Mouse (Mus musculus) gastrocnemius, adult 2 months (tissue): ENCODE data around the gene Ttll9. TPM values are rescaled to one million over a fixed set of nuclear protein-coding genes. Genes with fewer than 3 reads are reported as not detected.

ENCODE experiments used
- DNase-seq: peaks from one replicate; pipeline ENCODE4 v3.0.0; 2022
- H3K27ac ChIP-seq: fragments of 200-600 bp; 2 replicates; pipeline ENCODE4 v1.8.1; 2022; ENCODE audit warnings: mild to moderate bottlenecking
- H3K4me3 ChIP-seq: fragments of 200-600 bp; 2 replicates; pipeline ENCODE4 v1.8.1; 2022; ENCODE audit warnings: mild to moderate bottlenecking, moderate library complexity
- CTCF ChIP-seq: fragments of 200-600 bp; IDR thresholded peaks from 2 replicates; pipeline ENCODE4 v1.8.1; 2022; ENCODE audit warnings: antibody characterized with exemption, mild to moderate bottlenecking, moderate library complexity
- intact Hi-C: fragments of 180-260 bp; cut with DNase I; formaldehyde crosslinking; loops from one replicate; pipeline ENCODE4 v1.15.1; 2025
- total RNA-seq, 2 experiments: library from RNA; stranded (reverse); gene quantifications; 2 replicates each; pipeline ENCODE4 v1.2.3; 2021

Ttll9 gene
- total RNA-seq, 2 experiments from 2014 or later, result not detected

DNA sequence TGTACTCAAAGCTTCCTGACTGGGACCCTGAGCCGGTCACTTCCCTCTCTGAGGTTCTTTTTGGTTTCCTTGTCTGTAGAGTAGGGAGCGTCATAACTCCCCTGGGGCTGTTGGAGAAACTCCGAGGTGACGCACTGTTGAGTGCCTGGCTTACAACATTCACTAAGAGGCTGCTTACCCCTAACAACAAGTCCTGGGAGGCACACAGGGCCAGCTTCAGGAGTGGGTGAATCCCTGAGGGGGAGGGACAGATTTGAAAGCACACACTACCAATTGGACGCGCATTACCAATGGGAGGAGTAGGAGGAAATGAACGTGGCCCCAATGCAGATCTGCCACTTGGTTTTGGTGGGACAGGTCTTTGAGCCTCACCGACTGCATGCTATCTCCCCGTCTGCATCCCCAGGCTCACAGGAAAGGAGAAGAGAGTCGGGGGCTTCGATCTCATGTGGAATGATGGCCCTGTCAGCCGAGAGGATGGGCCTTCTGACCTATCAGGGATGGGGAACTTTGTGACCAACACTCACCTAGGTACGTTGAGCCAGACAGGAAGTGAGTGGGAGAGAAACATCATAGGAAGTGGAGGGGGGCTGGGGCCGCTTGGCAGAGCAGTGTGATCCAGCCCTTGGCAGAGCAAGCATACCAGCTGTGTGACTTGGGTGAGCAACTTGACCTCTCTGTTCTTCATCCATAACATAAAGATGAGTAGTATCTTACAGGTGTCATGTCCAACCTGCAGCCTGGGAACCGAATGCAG lies 40.4 kb downstream of the Ttll9 start:
- no peak for TF ChIP-seq CTCF
- no peak for DNase-seq
- intact Hi-C loops, result no loop called here

DNA sequence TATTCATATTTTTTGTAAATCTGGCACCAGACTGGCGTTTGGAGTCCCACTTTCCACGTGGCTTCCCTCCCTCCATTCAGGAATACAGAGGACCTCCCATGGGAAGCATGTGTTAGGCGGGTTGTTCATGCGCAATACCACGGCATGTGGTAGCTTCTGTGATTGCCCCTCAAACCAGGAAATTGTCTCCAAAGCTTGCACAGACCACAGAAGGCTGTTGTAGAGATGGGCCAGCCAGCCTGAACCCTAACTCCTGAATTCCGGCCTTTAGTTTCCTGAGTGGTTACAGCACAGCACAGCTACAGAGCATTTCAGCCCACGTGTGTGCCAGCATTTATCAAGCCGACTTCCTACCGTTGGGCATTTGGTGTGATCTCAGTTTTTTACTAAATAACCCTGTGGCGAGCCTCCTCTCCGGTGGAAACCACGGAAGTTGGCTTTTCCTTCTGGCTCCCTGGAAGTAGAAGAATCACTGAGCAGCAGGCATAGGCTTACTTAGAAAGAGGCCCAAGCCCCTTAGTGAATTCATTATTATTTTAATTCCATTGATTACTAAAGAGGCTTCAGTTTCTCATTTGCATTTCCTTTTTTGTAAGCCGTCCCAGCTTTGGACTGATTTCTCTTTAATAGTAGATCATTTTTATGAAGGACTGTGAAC lies 41.5 kb downstream of the Ttll9 start:
- H3K27ac ChIP-seq, result no peak overlapping the region
- no peak for TF ChIP-seq CTCF
- H3K4me3 ChIP-seq, result no peak overlapping the region
- intact Hi-C loops, result no loop called here
- DNase-seq, result no peak

More for the DNA sequence above, 40.4 kb downstream of the Ttll9 start:
- Histone ChIP-seq H3K4me3 (no peak overlapping the region), H3K27ac (no peak overlapping the region)

DNA sequence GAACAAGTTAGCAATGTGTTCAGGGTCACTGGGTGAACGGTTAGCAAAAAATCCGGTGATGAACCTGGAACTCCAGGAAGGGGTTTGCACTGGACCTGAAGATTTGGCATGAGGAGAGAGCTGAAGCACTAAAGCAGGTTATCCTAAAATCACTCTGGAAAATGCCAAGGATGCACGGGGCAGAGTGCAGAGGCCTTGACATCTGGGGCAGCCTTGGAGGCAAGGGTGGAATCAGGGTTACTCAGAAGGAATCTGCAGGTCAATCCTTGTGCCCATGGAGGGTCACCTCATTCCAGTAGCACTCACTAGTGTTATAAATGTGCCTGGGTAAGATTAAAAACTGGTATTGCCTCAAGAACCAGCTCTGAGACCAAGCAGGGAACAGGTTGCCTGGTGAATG lies 43.7 kb downstream of the Ttll9 start:
- no peak for TF ChIP-seq CTCF
- no peak for DNase-seq
- intact Hi-C loops, result no loop called here
- no peak overlapping the region for H3K4me3 ChIP-seq
- no peak overlapping the region for H3K27ac ChIP-seq

DNA sequence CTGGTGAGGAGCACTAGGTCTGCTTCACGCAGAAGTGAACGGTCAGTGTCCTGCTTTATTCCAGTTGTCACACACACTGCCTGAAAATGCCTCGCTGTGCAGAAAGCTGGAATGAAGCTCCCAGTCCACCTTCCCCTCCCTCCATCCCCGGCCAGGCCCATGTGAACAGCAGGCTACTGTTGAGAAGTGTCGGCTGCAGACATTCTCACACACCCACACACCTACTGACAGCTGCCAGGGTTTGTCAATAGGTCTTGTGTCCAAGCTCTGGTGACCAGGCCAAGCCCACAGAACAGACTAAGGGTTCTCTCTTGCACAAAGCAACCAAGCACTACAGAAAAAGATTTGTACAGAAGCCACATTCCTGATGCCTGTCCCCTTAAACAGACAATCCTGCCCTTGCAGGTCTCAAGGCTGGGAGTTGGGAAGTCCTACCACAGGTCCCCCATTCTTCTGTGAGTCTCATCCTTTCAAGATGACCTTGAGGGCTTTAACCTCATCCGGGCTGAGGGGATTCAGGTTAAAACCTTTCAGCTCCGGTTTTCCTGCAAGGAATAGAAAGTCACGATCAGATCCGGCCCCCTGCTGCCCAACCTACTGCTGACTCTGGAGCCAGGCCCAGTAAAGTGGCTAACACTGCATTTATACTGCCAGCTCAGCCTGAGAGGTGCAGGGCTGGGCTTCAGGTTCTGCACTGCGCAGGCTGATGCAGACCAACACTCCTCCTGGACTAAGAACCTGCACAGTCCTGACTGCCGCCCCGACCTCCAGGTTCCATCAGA lies 47.1 kb downstream of the Ttll9 start:
- TF ChIP-seq CTCF, result no peak
- Histone ChIP-seq H3K4me3 (no peak overlapping the region), H3K27ac (peak overlapping the region; percentile 20; the same call in 1 of the 2 replicates)
- intact Hi-C loops, result no loop called here
- DNase-seq, result no peak

DNA sequence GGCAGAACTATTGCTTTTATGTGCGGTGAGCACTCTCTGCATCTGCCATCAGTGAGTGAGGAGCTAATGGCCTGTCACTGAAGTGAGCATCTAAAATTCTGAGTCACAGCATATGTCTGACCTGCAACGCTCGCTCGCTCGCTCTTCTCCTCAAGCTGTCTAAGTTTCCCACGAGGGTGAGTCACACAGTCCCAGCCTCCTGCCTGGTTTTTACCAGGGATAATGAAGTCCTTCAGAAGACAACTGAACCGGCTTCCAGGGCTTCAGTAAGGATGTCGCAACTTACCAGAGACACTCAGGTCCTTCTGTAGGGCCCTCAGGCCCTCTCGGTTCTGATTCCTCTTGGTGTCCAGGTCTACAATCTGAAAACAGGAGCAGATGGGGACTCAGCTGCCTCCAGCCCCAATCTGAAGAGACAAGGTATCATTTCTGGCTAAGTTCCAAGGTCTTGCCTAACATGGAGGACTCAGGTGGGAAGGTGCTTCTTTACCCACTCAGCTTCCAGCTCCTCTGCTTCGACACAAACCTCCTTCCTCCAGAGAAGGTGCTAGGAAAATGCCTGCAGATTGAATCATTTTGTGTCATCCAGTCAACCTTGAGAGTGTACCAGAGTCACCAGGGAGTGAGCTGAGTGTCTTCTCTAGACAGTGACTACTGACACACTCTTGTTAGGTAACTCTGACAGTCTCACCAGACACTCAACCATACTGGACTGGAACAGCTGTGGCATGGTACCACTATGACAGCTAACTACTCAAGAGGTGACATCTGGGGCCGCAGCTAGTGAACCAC lies 51.6 kb downstream of the Ttll9 start:
- Histone ChIP-seq H3K4me3 (peak overlapping the region; percentile 86), H3K27ac (no peak overlapping the region)
- no peak for TF ChIP-seq CTCF
- DNase-seq, result no peak
- intact Hi-C loops, result loop anchor here (2.0 to 10.0 kb wide), 3 partner anchors 99 to 339 kb away; partner anchors contain the start of gene Bcl2l1

DNA sequence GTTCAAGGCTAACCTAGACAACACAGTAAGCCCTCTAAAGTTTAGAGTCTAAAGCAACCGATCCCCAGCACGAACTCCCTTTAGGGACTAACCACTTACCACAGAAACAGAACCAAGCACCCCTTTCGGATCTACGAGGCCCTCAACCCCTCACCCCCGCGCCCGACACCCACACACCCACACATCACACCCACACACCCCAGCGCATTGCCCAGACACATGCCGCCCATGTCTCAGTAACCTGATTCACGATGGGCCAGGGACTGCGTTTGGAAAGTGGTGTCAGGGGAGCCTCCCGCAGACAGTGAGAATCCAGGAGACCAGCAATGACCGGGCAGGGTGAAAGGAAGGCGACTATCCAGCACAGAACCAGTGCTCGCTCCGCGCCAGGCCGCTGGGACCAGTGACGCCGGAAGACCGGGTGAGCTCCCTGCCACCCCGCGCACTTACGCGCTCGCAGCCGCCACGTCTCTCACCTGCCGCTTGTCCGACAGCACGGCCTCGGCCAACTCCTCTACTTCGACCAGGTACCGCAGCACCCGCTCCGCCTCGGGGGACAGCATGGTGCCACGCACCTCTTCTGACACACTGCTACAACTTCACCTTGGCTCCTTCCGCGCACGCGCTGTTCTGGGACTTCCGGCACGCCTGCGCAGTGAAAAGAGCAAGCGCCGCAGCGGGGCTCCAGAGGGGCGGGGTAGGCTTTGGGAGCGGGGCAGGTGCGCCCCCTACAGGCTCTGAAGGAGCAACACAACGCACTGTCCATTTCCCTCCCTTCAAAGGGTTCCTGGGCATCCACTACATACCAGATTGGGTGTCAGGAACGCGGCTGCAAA lies 52.7 kb downstream of the Ttll9 start, which contains the start of gene Pdrg1:
Gene Pdrg1 (minus strand): TSS at position 670 of the 836 bp plus-strand sequence.
- peak; percentile 96 for DNase-seq
- Histone ChIP-seq H3K4me3 (peak within 1 kb of the TSS; percentile 86), H3K27ac (peak within 1 kb of the TSS; percentile 92)
- intact Hi-C loops, result loop anchor here (2.0 to 10.0 kb wide), 3 partner anchors 100 to 340 kb away; partner anchors contain the start of gene Bcl2l1
- TF ChIP-seq CTCF, result no peak; the same call in 1 of the 2 replicates

DNA sequence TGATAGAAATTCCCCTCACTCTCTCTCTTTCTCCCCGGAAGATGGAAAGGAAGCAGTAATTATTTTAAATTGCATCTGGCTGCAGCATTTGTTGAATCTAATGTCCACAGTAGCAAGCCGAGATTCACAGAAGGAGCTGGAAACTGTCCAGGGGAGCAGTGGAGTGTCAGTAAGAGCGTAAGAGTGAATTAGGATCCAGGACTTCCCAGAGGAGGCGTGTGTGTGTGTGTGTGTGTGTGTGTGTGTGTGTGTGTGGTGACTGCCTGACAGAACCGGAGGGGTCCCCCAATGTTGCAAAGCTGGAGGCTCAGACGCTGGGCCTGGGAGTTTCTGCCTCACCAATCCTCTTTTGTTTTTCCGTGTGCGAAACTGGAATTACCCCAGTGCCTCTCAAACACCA lies 53.5 kb downstream of the Ttll9 start:
- intact Hi-C loops, result loop anchor here (2.0 to 10.0 kb wide), 3 partner anchors 101 to 341 kb away; partner anchors contain the start of gene Bcl2l1
- Histone ChIP-seq H3K27ac (no peak overlapping the region), H3K4me3 (peak overlapping the region; percentile 86)
- DNase-seq, result no peak
- TF ChIP-seq CTCF, result no peak

DNA sequence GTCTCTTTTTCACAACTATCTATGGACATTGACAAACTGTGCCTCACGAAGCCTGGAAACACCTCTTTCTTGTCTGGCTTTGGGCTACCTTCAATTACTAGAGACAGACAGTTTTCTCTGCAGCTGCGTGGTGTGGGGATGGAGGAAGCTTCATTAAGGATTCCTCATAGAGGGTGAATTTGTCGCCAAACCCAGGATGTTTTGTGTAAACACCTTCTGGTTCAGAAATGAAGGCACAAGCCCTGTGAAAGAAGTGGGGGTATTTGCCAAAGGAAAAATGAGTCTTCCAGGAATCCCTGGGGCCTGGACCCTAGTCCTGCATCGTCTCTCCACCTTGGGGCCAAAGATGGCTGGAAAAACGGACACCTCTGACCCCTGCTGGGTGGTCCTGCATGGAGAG lies 54.5 kb downstream of the Ttll9 start:
- Histone ChIP-seq H3K27ac (no peak overlapping the region), H3K4me3 (no peak overlapping the region)
- no peak for TF ChIP-seq CTCF
- no peak for DNase-seq
- intact Hi-C loops, result loop anchor here (10.0 kb wide), 2 partner anchors 182 to 342 kb away; partner anchors contain the start of gene Bcl2l1

DNA sequence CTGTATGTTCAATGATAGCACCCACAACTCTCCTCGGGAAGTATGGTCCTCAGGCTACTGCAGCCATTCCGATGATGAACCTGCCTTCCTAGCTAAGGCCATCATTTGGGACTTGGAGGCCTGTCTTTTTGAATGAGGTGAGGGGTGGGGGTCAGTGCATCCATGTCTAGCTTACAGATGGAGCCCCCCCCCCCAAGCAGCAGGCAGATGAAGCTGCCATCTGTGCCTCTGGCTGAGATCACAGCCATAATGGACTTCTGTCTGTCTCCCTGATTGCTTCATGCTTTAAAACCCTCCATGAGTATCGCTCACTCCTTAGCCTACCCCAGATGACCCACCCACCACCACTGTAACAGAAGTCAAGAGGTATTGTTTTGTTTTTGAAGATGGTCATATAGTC lies 57.1 kb downstream of the Ttll9 start:
- Histone ChIP-seq H3K27ac (no peak overlapping the region), H3K4me3 (no peak overlapping the region)
- TF ChIP-seq CTCF, result no peak
- DNase-seq, result no peak
- intact Hi-C loops, result loop anchor here (10.0 kb wide), 2 partner anchors 185 to 345 kb away; partner anchors contain the start of gene Bcl2l1

DNA sequence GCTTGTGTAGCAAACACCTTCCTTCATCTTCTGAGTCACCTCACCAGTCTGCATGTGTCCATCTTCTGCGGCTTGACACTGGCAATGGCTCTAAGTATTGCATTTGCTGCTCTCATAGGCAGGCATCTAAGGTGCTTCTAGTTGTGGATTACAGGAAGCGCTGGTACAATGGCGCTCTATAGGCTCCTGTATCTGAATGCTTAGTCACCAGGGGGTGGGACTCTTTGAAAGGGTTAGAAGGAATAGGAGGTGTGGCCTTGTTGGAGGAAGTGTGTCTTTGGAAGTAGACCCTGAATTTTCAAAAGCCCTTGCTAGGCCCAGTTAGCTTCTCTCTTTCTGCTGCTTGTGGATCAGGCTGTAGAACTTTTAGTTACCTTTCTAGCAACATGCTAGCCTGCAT lies 58.9 kb downstream of the Ttll9 start:
- Histone ChIP-seq H3K27ac (no peak overlapping the region), H3K4me3 (no peak overlapping the region)
- no peak for DNase-seq
- no peak for TF ChIP-seq CTCF
- intact Hi-C loops, result no loop called here

DNA sequence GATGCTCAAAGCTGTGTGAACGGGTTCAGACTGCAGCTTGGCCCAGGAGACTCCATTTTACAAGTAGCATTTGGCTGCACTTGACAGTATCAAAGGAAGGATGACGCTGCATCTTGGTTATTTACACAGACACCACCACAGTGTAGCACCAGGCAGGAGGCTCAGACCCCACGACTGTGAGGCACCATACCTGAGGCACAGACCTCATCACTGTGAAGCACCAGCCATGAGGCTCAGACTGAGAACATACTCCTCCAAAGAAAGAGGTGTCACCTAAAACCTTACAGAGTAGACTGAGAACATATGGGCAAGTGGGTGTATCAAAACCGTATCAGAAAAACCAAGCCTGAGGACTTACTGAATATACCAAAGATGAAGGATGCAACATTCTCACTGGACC lies 60.6 kb downstream of the Ttll9 start:
- no peak overlapping the region for H3K27ac ChIP-seq
- no peak for TF ChIP-seq CTCF
- DNase-seq, result no peak
- H3K4me3 ChIP-seq, result no peak overlapping the region
- intact Hi-C loops, result no loop called here
